Mouse (Mus musculus) neural tube, embryonic 10.5 days (tissue): ENCODE results near the gene Prl8a2.

Experiments used
- DNase-seq: peaks from one replicate; pipeline ENCODE4 v3.0.0-alpha.2; 2017; ENCODE audit warnings: low spot score; ENCODE audit errors: extremely low spot score

Gene Prl8a2

GRCm38 (mm10) chr13:27345373-27345772 is at the start of gene Prl8a2:
TSS of gene Prl8a2 (plus strand) at chr13:27345673.
- DNase-seq = no peak

GRCm38 (mm10) chr13:27312334-27313225 is 32.9 kb upstream of the Prl8a2 start, which contains the start of gene Prl6a1:
TSS of gene Prl6a1 (plus strand) at chr13:27312627.
- no peak for DNase-seq

GRCm38 (mm10) chr13:27334989-27335388 is 10.5 kb upstream of the Prl8a2 start:
- no peak for DNase-seq

GRCm38 (mm10) chr13:27342733-27343275 is 2.7 kb upstream of the Prl8a2 start:
- DNase-seq = no peak

GRCm38 (mm10) chr13:27390746-27391145 is 45.3 kb downstream of the Prl8a2 start, which contains the start of gene Prl2b1:
TSS of gene Prl2b1 (minus strand) at chr13:27390846.
- DNase-seq = no peak

- DNase-seq = peak; percentile 19
Observed at GRCm38 (mm10) chr13:27399061-27399724, 53.7 kb downstream of the Prl8a2 start.
